Mouse (Mus musculus) T-helper 2 cell (primary cell): Measurements from ENCODE around the gene Rtl1.

Source experiments
- in situ Hi-C: fragments of 300-600 bp; cut with MboI, MseI; formaldehyde crosslinking; loops from one replicate; pipeline ENCODE4 v1.15.1; 2025; ENCODE audit warnings: high pct_unique_total_duplicates

The Rtl1 gene

GRCm38 (mm10) chr12:109572259-109572658 lies 27.9 kb downstream of the Rtl1 start:
- in situ Hi-C loops = no loop called here

- in situ Hi-C loops = no loop called here
Measured at GRCm38 (mm10) chr12:109560111-109560695, 39.9 kb downstream of the Rtl1 start.

- in situ Hi-C loops = no loop called here
Measured at GRCm38 (mm10) chr12:109558891-109559487, 41.1 kb downstream of the Rtl1 start.

- in situ Hi-C loops = no loop called here
Measured at GRCm38 (mm10) chr12:109558226-109558824, 41.8 kb downstream of the Rtl1 start.

GRCm38 (mm10) chr12:109555837-109556409 lies 44.2 kb downstream of the Rtl1 start:
- in situ Hi-C loops = no loop called here

GRCm38 (mm10) chr12:109553568-109553967 lies 46.6 kb downstream of the Rtl1 start:
- in situ Hi-C loops = no loop called here

GRCm38 (mm10) chr12:109552754-109553525 lies 47.2 kb downstream of the Rtl1 start:
- in situ Hi-C loops = no loop called here

GRCm38 (mm10) chr12:109551771-109552170 lies 48.4 kb downstream of the Rtl1 start:
- in situ Hi-C loops = no loop called here

GRCm38 (mm10) chr12:109547085-109547484 lies 53.0 kb downstream of the Rtl1 start:
- in situ Hi-C loops = no loop called here

GRCm38 (mm10) chr12:109545875-109546732 lies 54.0 kb downstream of the Rtl1 start:
- in situ Hi-C loops = no loop called here

GRCm38 (mm10) chr12:109543281-109543923 lies 56.7 kb downstream of the Rtl1 start:
- in situ Hi-C loops = no loop called here

GRCm38 (mm10) chr12:109542635-109543249 lies 57.4 kb downstream of the Rtl1 start:
- in situ Hi-C loops = no loop called here

GRCm38 (mm10) chr12:109542011-109542410 lies 58.1 kb downstream of the Rtl1 start:
- in situ Hi-C loops = no loop called here

GRCm38 (mm10) chr12:109541540-109541899 lies 58.6 kb downstream of the Rtl1 start:
- in situ Hi-C loops = no loop called here

- in situ Hi-C loops = no loop called here
Measured at GRCm38 (mm10) chr12:109540739-109541539, 59.2 kb downstream of the Rtl1 start.

GRCm38 (mm10) chr12:109539950-109540349 lies 60.2 kb downstream of the Rtl1 start:
- in situ Hi-C loops = no loop called here
